Mouse (Mus musculus): ENCODE measurements at regions not wholly inside any gene's neighbourhood (a gene's known extent, or its start where the extent isn't known, plus 50 kb on each side); places are given as distances from the start of the nearest gene placed in this dataset.
A peak's percentile ranks its signal among the peaks of the same experiment; 100 is the strongest.

- DNase-seq (ENCODE audit: low spot score in 2 of 2) = no peak
Observed at GRCm38 (mm10) chr9:23024061-23024460, 198.8 kb upstream of the Bmper start.

DNA sequence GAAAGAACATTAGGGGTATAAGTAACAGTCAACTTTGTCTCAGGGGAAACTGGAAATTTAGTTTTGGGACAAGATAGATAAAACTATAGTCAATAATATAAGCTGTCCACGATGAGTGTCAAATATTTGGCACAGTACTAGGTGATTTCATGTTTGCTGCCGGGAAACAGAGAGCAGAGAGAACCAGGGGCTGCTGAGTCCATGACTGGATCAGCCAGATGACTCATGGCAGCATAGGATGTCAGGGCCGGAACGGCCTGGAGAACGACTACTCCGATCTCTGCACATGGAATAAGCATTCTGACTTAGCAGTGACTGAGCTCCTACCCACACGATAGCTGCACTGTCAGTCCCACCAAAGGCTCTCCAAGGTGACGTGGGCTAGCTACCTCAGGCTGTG lies 197.6 kb upstream of the Bmper start:
- no peak for DNase-seq (ENCODE audit: low spot score in 2 of 2)

- peak in 1 of 2 experiments; percentile 30 for DNase-seq (ENCODE audit: low spot score in 2 of 2)
Observed at GRCm38 (mm10) chr9:23027377-23028313, 195.2 kb upstream of the Bmper start.

DNA sequence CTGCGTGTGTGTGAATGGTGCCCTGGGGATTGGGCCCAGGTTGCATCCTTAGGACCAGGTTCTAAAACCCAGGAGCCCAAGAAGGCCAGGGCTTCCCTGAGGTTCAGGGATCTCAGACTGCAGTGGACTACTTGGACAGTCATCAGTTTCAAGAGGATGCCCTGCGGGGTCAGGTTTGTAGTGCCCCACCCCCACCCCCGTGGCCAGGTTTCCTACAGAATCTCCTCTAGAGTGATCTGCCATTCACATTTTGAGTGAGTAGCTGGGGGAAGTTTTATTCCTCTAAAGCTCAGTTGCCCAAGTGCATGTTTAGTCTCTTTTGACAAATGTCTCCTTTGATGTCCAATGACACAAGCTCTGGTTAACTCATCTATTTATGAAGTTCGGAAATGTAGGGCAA lies 193.5 kb upstream of the Bmper start:
- no peak for DNase-seq (ENCODE audit: low spot score in 2 of 2)

- DNase-seq (ENCODE audit: low spot score in 2 of 2) = no peak
Observed at GRCm38 (mm10) chr9:23030138-23030537, 192.7 kb upstream of the Bmper start.

DNA sequence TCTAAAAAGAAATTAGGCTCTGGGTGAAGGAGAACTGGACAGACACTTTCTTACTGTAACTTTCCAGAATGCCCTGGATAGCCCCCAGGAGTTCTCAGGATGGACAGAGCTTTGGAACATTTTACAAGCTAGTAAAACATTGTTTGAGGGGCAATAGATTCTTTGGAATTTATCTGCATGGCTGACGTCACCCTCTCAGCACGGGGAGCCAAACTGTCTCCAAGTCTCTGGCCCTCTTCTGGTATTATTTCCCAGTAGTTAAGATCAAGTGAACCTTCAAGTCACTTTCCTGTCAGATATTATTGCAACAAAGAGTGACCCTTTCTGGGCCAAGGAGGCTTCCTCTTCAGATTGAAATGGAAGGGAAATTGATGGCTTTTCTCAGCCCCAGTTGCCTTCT lies 192.3 kb upstream of the Bmper start:
- DNase-seq (ENCODE audit: low spot score in 2 of 2) = no peak

GRCm38 (mm10) chr9:23031916-23032315 lies 191.0 kb upstream of the Bmper start:
- DNase-seq (ENCODE audit: low spot score in 2 of 2) = no peak

GRCm38 (mm10) chr9:23035306-23035705 lies 187.6 kb upstream of the Bmper start:
- DNase-seq (ENCODE audit: low spot score in 2 of 2) = no peak

GRCm38 (mm10) chr9:23035901-23036610 lies 186.8 kb upstream of the Bmper start:
- no peak for DNase-seq (ENCODE audit: low spot score in 2 of 2)

DNA sequence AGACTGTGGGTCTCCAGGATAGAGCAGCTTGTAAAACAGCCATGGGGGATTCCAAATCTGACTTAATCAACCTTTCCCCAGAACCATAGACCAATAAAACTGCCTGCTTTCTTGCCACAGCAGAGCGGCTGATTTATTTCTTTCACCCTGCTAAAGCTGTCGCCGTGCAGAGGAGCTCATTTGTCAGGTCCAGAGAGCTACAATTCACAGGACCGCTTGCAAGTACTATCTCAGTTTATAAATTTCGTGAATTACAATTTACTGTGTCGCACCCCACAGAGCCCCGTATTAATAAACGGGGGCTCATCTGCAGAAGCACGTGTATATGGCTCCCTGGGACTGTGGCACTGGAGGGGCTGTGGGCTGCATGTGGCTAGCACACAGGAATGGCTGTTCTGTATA lies 185.4 kb upstream of the Bmper start:
- no peak for DNase-seq (ENCODE audit: low spot score in 2 of 2)

DNA sequence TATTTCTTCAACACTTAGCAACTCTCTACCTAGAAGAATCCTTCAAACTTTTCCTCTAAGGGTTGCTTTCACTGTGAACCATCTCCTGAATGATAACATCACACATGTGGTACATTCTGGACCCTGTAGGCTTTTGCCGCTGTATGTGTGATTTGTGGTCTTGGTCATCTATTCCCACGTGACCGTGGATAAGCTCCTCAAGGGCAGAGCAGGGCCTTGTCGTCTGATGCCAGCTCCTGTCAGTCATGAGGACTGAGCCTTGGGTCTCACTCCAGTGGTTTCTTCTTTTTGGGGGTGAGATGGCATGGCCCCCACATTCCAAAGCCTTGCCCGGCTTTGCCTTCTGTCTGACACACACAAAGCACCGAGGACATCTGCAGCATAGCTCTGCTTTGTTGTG lies 183.3 kb upstream of the Bmper start:
- no peak for DNase-seq (ENCODE audit: low spot score in 2 of 2)

DNA sequence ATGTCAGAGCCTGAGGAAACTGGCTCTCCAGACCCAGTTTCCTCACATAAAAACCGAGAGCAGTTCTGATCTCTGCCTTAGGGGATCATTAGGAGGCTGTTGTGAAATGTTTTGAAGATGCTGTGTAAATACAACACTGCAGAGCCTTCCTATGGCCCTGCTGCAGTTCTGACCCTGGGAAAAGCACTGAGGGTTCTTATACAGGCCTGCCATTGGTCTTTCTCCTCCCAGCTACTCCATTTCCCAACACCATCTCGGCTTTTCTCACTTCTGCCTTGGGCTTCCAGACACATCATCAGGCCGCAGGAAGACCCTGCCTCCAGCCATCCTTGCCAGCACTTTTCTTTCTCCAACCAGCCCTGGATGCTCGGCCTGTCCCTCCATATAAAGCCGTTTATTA lies 181.9 kb upstream of the Bmper start:
- no peak for DNase-seq (ENCODE audit: low spot score in 2 of 2)

- DNase-seq (ENCODE audit: low spot score in 2 of 2) = no peak
Observed at GRCm38 (mm10) chr9:23041537-23042472, 181.1 kb upstream of the Bmper start.

- DNase-seq (ENCODE audit: low spot score in 2 of 2) = no peak
Observed at GRCm38 (mm10) chr9:23043006-23043405, 179.9 kb upstream of the Bmper start.

DNA sequence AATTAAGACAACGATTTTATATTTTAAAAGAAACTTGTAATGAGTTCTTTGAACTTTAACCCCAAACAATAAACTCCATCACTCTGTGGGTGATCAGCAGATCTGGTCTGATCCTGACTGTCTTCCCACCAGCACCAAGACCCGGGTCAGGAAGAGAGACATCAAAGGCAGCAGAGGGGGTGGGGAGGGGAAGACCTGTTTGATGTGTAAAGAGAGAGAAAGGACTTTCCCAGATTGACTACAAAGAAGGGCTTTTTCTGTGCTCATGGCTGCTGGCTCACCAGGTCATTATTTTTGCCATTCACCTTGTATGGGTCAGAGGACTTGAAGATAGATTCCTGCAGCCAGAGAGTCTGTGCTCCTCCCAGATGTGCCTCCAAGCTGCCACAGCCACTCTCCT lies 177.4 kb upstream of the Bmper start:
- DNase-seq (ENCODE audit: low spot score in 2 of 2) = no peak

DNA sequence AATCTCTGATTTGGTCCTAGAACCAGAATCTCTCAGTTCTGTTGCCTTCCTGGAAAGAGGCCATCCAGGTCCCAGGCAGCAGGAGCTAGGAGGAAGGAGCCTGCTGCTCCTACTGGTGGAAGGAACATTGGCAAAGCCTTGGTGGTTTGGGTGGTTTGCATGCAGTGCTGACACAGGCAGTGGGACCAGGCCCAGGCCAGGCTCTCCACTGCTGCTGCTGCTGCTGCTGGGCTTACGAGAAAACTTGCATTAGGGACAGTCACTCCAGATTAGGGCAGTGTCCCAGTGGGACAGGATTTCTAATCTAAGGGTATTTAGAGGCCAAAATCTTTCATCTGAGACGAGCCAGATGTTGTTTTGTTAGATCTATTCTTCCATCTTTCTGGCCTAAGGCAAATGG lies 172.1 kb upstream of the Bmper start:
- no peak for DNase-seq (ENCODE audit: low spot score in 2 of 2)

DNA sequence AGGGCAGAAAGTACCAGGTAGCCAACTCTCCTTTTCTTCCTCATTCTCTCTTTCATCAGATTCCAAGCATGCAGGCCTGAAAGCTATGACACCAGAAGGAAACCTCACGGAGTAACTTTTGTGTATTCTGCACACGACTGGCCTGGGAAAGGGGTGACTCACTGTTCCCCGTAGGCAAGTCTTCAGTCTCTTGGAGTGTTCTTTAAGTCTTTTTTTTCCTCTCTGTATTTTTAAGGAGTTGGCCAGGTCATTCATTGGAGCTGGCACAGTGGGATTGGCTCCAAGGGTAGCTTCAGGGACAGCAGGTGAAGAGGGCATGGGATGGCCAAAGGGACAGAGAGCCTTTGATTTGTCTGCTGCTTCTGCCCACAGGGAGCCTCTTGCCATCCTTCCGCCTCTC lies 163.3 kb upstream of the Bmper start:
- no peak for DNase-seq (ENCODE audit: low spot score in 2 of 2)

GRCm38 (mm10) chr9:23060526-23060925 lies 162.3 kb upstream of the Bmper start:
- no peak for DNase-seq (ENCODE audit: low spot score in 2 of 2)

GRCm38 (mm10) chr9:23061179-23061929 lies 161.5 kb upstream of the Bmper start:
- DNase-seq (ENCODE audit: low spot score in 2 of 2) = no peak

DNA sequence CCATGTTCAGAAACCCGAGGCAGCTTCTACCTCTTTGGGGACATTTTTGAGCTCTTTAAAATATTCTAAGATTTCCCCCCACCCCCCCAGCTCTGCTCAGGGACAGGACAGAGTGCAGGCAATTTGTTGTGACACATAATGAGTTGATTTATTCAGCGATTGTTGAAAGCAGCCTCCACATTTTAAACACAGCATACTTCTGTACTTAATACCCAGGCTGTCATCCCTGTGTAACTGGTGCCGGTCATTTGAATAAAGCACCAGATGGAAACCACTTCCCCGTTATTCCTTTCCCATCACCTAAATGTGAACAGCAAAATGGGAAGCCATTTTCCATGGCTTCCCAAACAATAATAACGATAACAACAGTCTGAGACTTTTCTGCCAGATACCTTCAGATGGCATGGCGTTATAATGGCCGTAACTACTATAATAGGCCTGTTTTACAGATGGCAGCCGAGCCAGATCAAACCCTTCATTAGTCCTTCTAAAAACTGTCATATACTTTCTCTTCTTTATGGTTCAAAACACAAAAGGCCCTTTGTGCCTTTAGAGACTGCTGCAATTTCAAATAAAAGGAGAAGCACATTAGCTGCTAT lies 160.7 kb upstream of the Bmper start:
- no peak for DNase-seq (ENCODE audit: low spot score in 2 of 2)

Measured in thymus, postnatal 10 days (tissue).